Mouse (Mus musculus): Measurements from ENCODE around the gene Islr2.

DNA sequence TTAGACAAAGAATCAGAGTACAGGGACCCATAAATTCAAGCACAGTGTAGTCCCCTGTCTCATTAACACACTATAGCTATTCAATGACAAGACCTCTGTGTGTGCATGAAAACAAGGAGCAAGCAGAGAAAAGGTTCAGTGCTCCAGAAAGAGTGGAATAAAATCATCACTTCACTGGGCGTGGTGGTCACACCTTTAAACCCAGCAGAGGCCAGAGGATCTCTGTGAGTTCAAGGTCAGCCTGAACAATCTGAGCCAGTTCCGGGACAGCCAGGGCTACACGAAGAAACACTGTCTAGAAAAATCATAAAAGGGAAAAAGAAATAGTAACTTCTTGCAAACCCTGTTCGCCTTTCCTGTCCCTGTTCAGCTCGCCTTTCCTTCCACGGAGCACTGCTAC lies 39.6 kb upstream of the Islr2 start:
- no peak for TF ChIP-seq POLR2A (IDR thresholded peaks at IDR 0.05; ENCODE audit: borderline replicate concordance, control insufficient read depth, low read depth, low read length)
- no peak for TF ChIP-seq CTCF (IDR thresholded peaks at IDR 0.05; ENCODE audit: control insufficient read depth, insufficient read depth, low read length)
